Mouse (Mus musculus) CH12.LX (cell line): ENCODE data around the gene Pdcd1lg2. TPM values are rescaled to one million over a fixed set of nuclear protein-coding genes. Genes with fewer than 3 reads are reported as not detected.

Source experiments
- DNase-seq: peaks from one replicate; pipeline ENCODE4 v3.0.0-alpha.2; 2013; ENCODE audit errors: extremely low read depth
- H3K27ac ChIP-seq: 2 replicates; pipeline ENCODE4 v1.5.1; 2012; ENCODE audit warnings: low read depth, mild to moderate bottlenecking, control low read depth, moderate library complexity; ENCODE audit not compliant: insufficient read depth
- H3K27me3 ChIP-seq: replicated peaks from 2 replicates; pipeline ENCODE3; 2012; ENCODE audit warnings: inconsistent platforms
- H3K36me3 ChIP-seq, 2 experiments: replicated peaks in 1 of 2; 2 replicates each; pipeline versions ENCODE3 to v1.6.1; 2012; ENCODE audit warnings: inconsistent platforms in 1 of 2, low read length in 1 of 2, mild to moderate bottlenecking in 1 of 2, mixed read lengths in 1 of 2, moderate library complexity in 1 of 2; ENCODE audit not compliant: control insufficient read depth in 1 of 2, insufficient read depth in 1 of 2
- H3K4me1 ChIP-seq, 2 experiments: 2 replicates each; pipeline ENCODE4 v1.6.1; 2012; ENCODE audit warnings: inconsistent platforms in 1 of 2, moderate library complexity in 1 of 2; ENCODE audit not compliant: insufficient read depth in 2 of 2, control insufficient read depth in 1 of 2
- H3K4me2 ChIP-seq: 2 replicates; pipeline ENCODE4 v1.6.1; 2012; ENCODE audit warnings: low read depth, mild to moderate bottlenecking, control low read depth; ENCODE audit not compliant: poor library complexity, insufficient read depth, severe bottlenecking
- H3K4me3 ChIP-seq, 3 experiments: fragments of 150-350 bp in 1 of 3; sonication (generic) in 1 of 3; replicated peaks in 1 of 3; 2 replicates each; pipeline versions ENCODE3 to v1.5.1; 2011 to 2012; ENCODE audit warnings: low read depth in 2 of 3, low read length in 2 of 3, mild to moderate bottlenecking in 2 of 3, moderate library complexity in 2 of 3, control low read depth in 1 of 3, improper control_type of control experiment in 1 of 3, inconsistent platforms in 1 of 3, mixed read lengths in 1 of 3; ENCODE audit not compliant: poor library complexity in 1 of 3
- H3K79me2 ChIP-seq: replicated peaks from 2 replicates; pipeline ENCODE4 v1.6.1; 2012; ENCODE audit warnings: mild to moderate bottlenecking, moderate library complexity; ENCODE audit not compliant: control insufficient read depth, poor library complexity, insufficient read depth, severe bottlenecking; ENCODE audit errors: extremely low read depth
- H3K9ac ChIP-seq: 2 replicates; pipeline ENCODE4 v1.6.1; 2012; ENCODE audit warnings: low read depth, mild to moderate bottlenecking, control low read depth, moderate library complexity; ENCODE audit not compliant: insufficient read depth
- H3K9me3 ChIP-seq: replicated peaks from 2 replicates; pipeline ENCODE3; 2012; ENCODE audit warnings: low read length, inconsistent platforms, mixed read lengths
- CHD1 ChIP-seq: IDR thresholded peaks from 2 replicates; pipeline ENCODE4 v1.6.1; 2012; ENCODE audit warnings: low read depth, low read length, improper control_type of control experiment, inconsistent platforms
- CHD2 ChIP-seq: IDR thresholded peaks from 2 replicates; pipeline ENCODE4 v1.6.1; 2011; ENCODE audit warnings: low read length, improper control_type of control experiment
- ELF1 ChIP-seq: IDR thresholded peaks from 2 replicates; pipeline ENCODE4 v1.6.1; 2014; ENCODE audit warnings: low read depth, mild to moderate bottlenecking, inconsistent platforms, low read length, improper control_type of control experiment
- EP300 ChIP-seq: IDR thresholded peaks from 2 replicates; pipeline ENCODE4 v1.6.1; 2011; ENCODE audit warnings: low read length, improper control_type of control experiment
- ETS1 ChIP-seq: conservative IDR thresholded peaks from 2 replicates; pipeline ENCODE4 v1.6.1; 2012; ENCODE audit warnings: low read depth, mild to moderate bottlenecking, inconsistent platforms, low read length, improper control_type of control experiment, moderate library complexity
- IRF4 ChIP-seq: IDR thresholded peaks from 2 replicates; pipeline ENCODE4 v1.6.1; 2014; ENCODE audit warnings: low read depth, mild to moderate bottlenecking, inconsistent platforms, low read length, improper control_type of control experiment
- JUND ChIP-seq: conservative IDR thresholded peaks from 2 replicates; pipeline ENCODE4 v1.6.1; 2011; ENCODE audit warnings: low read depth, low read length, improper control_type of control experiment
- MEF2A ChIP-seq: IDR thresholded peaks from 2 replicates; pipeline ENCODE4 v1.6.1; 2014; ENCODE audit warnings: low read depth, mild to moderate bottlenecking, inconsistent platforms, low read length, improper control_type of control experiment, borderline replicate concordance
- NELFE ChIP-seq: IDR thresholded peaks from 2 replicates; pipeline ENCODE4 v1.6.1; 2011; ENCODE audit warnings: low read depth, low read length, improper control_type of control experiment
- PAX5 ChIP-seq: IDR thresholded peaks from 2 replicates; pipeline ENCODE4 v1.6.1; 2012; ENCODE audit warnings: low read length, inconsistent platforms, mixed read lengths
- POLR2A ChIP-seq: IDR thresholded peaks from 2 replicates; pipeline ENCODE4 v1.6.1; 2011; ENCODE audit warnings: low read depth, mild to moderate bottlenecking, improper control_type of control experiment, low read length
- SIN3A ChIP-seq: IDR thresholded peaks from 2 replicates; pipeline ENCODE4 v1.6.1; 2012; ENCODE audit warnings: low read length, improper control_type of control experiment, inconsistent platforms
- SMC3 ChIP-seq: IDR thresholded peaks from 2 replicates; pipeline ENCODE4 v1.6.1; 2011; ENCODE audit warnings: low read depth, low read length, improper control_type of control experiment
- TBP ChIP-seq: conservative IDR thresholded peaks from 2 replicates; pipeline ENCODE4 v1.6.1; 2011; ENCODE audit warnings: low read depth, low read length, improper control_type of control experiment
- TCF12 ChIP-seq: IDR thresholded peaks from 2 replicates; pipeline ENCODE4 v1.6.1; 2014; ENCODE audit warnings: low read depth, mild to moderate bottlenecking, inconsistent platforms, low read length, improper control_type of control experiment
- UBTF ChIP-seq: IDR thresholded peaks from 2 replicates; pipeline ENCODE4 v1.6.1; 2012; ENCODE audit warnings: low read depth, mild to moderate bottlenecking, inconsistent platforms, low read length, improper control_type of control experiment, moderate library complexity
- USF2 ChIP-seq: conservative IDR thresholded peaks from 2 replicates; pipeline ENCODE4 v1.6.1; 2011; ENCODE audit warnings: low read depth, low read length, improper control_type of control experiment
- ZC3H11A ChIP-seq: IDR thresholded peaks from 2 replicates; pipeline ENCODE4 v1.6.1; 2012; ENCODE audit warnings: low read depth, mild to moderate bottlenecking, inconsistent platforms, low read length, improper control_type of control experiment
- dilution Hi-C: fragments of 300-500 bp; cut with MboI; formaldehyde crosslinking; loops from 2 replicates; pipeline ENCODE4 v1.14.3; 2020; ENCODE audit warnings: low sequenced_read_pairs; ENCODE audit not compliant: extremely low pct_unique_long_range_greater_than_20kb, extremely low pct_ligation_motif_present
- in situ Hi-C: fragments of 300-500 bp; cut with MboI; formaldehyde crosslinking; loops from 3 replicates; pipeline ENCODE4 v1.14.3; 2019; ENCODE audit warnings: low sequenced_read_pairs, low pct_ligation_motif_present, low pct_unique_long_range_greater_than_20kb, mixed read lengths
- polyA plus RNA-seq: library from polyadenylated mRNA; unstranded; fragments of >175 nt; gene quantifications from 2 replicates; pipeline ENCODE4 v1.2.1, GENCODE M21; 2012; ENCODE audit warnings: low read depth; ENCODE audit not compliant: insufficient read length
- total RNA-seq, 2 experiments: library from RNA; depleted of rRNA; stranded (reverse); fragments of 300-350 nt in 1 of 2; fragments of >200 nt in 1 of 2; gene quantifications; 2 replicates each; pipeline ENCODE4 v1.2.3; 2012 to 2014

Pdcd1lg2 gene
- total and polyA plus RNA-seq, 3 experiments: 1.4 to 5.5 (median 1.7) TPM

- no peak; the same call in none of the 2 replicates for TF ChIP-seq EP300
- no peak for TF ChIP-seq TBP
- TF ChIP-seq POLR2A: no peak
- TF ChIP-seq JUND: no peak
- TF ChIP-seq SMC3: no peak
- TF ChIP-seq TCF12: no peak
- TF ChIP-seq NELFE: no peak
- TF ChIP-seq MEF2A: no peak
- TF ChIP-seq UBTF: no peak
- TF ChIP-seq USF2: no peak
- TF ChIP-seq CHD2: no peak
- TF ChIP-seq PAX5: no peak
- TF ChIP-seq ELF1: no peak
- peak overlapping the region; percentile 98 for H3K4me2 ChIP-seq
- H3K9me3 ChIP-seq: no peaks in the 10 kb centered on the region
- in situ Hi-C loops: loop anchor here (5.0 to 25.0 kb wide), 3 partner anchors 121 to 584 kb away; partner anchors contain the start of genes 9930021J03Rik and Ranbp6
- H3K4me1 ChIP-seq: peaks cover 17 to 30% of the 10 kb centered on the region in 2 experiments
- peak overlapping the region; percentile 85 for H3K27ac ChIP-seq
- peaks cover 6 to 25% of the 10 kb centered on the region in 2 experiments for H3K36me3 ChIP-seq
- H3K27me3 ChIP-seq: no peaks in the 10 kb centered on the region
- H3K9ac ChIP-seq: peak overlapping the region; percentile 88
- dilution Hi-C loops: no loop called here
- H3K79me2 ChIP-seq: peaks cover 50% of the 10 kb centered on the region
- peak overlapping the region; percentile 53 to 71 (median 63) for H3K4me3 ChIP-seq
- no peak for DNase-seq
Observed at GRCm38 (mm10) chr19:29371284-29372081, 39.2 kb upstream of the Pdcd1lg2 start.

GRCm38 (mm10) chr19:29372138-29372537 lies 38.6 kb upstream of the Pdcd1lg2 start:
- peak overlapping the region; percentile 88 for H3K9ac ChIP-seq
- H3K4me3 ChIP-seq: peak overlapping the region; percentile 53 to 71 (median 63)
- DNase-seq: no peak
- TF ChIP-seq ZC3H11A: no peak
- TF ChIP-seq ETS1: peak; percentile 49; the same call in 1 of the 2 replicates
- TF ChIP-seq CHD1: no peak
- TF ChIP-seq SIN3A: peak; percentile 54
- TF ChIP-seq TCF12: 0 out of 2 replicates have a peak, but pooled peaks have one; percentile 11
- TF ChIP-seq IRF4: 0 out of 2 replicates have a peak, but pooled peaks have one; percentile 20
- dilution Hi-C loops: no loop called here
- peaks cover 50% of the 10 kb centered on the region for H3K79me2 ChIP-seq
- peak overlapping the region; percentile 98 for H3K4me2 ChIP-seq
- in situ Hi-C loops: loop anchor here (5.0 to 25.0 kb wide), 3 partner anchors 120 to 585 kb away; partner anchors contain the start of genes 9930021J03Rik and Ranbp6
- H3K4me1 ChIP-seq: peaks cover 17 to 36% of the 10 kb centered on the region in 2 experiments
- peaks cover 6 to 28% of the 10 kb centered on the region in 2 experiments for H3K36me3 ChIP-seq
- H3K9me3 ChIP-seq: no peaks in the 10 kb centered on the region
- H3K27ac ChIP-seq: peak overlapping the region; percentile 85; the same call in 1 of the 2 replicates
- no peaks in the 10 kb centered on the region for H3K27me3 ChIP-seq
